Mouse (Mus musculus) erythroid progenitor cell, adult 5-6 weeks (primary cell): ENCODE data around the gene Lnpep. TPM values are rescaled to one million over a fixed set of nuclear protein-coding genes. Genes with fewer than 3 reads are reported as not detected.
"Not testable (repeated sequence)": the region's sequence is repeated elsewhere in the genome, so short reads cannot be mapped to it uniquely, and the experiment has no call there.

Source experiments
- ATAC-seq: replicated peaks from 2 replicates; pipeline ENCODE4 v1.8.0; 2016; ENCODE audit warnings: moderate number of reproducible peaks, mild to moderate bottlenecking, moderate TSS enrichment, inconsistent platforms; ENCODE audit not compliant: poor library complexity, low FRiP score, severe bottlenecking
- total RNA-seq, 2 experiments: library from RNA; stranded (forward) in 1 of 2; stranded (reverse) in 1 of 2; fragments of 150-400 nt in 1 of 2; fragments of 186-747, 209-891 nt in 1 of 2; gene quantifications; 2 replicates each; pipeline versions ENCODE4 v1.2.3 to v1.2.4; 2015 to 2017; ENCODE audit warnings: low replicate concordance in 2 of 2

Gene Lnpep
- total RNA-seq (2015; ENCODE audit: low replicate concordance) = 45.0 and 50.7 TPM in 2 replicates
- 36.1 TPM in 2 replicates for total RNA-seq (2017; ENCODE audit: low replicate concordance)

DNA sequence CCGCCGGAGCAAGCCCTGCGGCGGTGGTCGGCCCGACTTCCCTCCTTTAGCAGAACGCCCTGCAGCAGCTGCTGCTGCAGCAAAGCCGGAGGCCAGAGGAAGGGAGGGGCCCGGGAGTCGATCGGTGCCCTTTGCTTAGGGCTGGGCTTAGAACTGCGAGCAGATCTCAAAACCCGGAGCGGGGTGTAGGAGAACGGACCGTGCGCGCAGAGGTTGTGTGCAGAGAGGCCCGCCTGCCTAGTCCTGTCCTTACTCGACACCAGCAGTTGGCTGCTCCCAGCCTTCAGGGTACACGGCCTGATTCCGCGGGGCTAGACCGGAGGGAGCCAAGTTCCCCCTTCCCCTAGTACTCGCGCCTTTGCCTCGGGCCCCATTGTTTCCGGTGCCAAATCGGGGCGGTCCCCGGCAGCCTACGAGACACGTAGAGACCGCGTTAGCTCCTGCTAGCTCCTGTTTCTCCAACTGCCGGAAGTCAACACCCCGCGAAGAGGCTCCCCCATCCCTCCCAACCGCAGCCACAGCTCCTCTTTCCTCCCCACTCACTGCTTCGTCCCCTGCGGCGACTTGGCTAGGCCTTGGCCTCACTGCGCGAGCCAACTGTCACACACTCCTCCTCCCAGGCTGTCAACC lies at the start of gene Lnpep:
Lnpep (minus strand) TSS at position 94 of the 630 bp plus-strand sequence.
- ATAC-seq = peak; percentile 83

DNA sequence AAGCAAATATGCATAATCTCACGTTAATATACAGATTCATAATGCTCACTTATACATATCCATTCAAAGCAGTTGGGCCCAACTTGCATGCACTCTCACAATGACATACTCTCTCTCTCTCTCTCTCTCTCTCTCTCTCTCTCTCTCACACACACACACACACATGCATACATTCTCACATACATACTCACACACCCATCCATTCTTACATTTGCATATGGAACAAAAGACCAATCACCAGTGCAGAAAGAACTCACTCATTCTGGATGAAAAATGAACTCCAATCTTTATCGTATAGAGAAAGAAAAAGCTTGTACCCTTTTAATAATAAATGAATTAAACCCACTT lies 31.0 kb upstream of the Lnpep start:
- no peak for ATAC-seq

DNA sequence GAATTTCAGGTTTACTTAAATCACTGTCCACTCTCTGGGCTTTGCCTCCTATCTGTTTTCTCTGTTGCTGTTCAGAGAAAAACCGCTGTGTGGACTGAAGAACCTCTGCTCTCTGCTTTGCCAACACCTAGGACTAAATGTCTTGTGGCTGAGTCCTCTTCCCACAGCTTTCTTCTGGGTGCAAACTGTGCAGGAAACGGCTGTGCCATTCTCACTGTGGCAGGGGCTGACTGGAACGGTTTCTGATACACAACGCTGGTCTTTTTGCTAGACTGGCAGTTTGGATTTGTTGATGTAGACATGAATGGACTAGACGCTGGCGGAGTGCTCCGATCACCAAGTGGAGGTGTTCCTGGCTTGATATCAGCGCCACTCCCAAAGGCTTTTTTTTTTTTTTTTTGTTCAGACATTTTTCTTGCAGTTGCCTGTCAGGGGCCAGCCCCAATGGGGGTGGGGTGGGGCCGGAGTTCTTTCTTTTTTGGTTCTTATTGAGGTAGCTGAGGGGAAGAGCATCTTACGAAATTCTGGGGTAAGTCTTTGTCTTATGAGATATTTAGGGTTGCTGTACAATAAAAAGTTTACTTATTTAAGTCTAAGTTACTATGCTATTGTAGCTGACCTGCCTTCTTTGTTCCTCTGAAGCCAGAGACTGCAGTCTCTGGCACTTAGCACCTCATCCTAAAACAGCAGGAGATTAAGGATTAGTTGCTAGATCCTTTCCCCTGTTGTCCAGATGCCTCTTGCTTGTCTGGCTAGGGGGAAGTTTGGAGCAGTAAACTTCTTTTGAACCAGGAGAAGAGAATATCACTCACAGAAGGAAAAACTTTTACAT lies 30.4 kb upstream of the Lnpep start:
- no peak for ATAC-seq

DNA sequence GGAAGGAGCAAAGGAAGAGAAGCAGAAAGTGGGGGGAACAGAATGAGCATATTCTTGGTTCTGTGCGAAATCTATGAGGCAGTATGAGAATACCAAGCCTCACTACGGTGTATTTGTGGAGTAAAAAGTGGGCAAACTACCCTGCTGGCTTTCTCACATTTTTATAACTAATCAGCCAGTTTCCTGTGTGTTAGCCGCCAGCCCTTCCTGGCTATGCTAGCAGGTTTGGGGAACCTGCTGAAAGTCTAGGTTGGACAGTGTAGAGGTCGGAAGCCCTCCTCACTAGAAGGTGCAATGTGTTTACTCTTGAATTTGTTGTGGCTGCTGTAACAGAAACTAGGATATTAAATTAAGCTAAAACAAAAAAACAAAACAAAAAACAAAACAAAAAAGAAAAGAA lies 27.7 kb upstream of the Lnpep start:
- ATAC-seq = no peak

DNA sequence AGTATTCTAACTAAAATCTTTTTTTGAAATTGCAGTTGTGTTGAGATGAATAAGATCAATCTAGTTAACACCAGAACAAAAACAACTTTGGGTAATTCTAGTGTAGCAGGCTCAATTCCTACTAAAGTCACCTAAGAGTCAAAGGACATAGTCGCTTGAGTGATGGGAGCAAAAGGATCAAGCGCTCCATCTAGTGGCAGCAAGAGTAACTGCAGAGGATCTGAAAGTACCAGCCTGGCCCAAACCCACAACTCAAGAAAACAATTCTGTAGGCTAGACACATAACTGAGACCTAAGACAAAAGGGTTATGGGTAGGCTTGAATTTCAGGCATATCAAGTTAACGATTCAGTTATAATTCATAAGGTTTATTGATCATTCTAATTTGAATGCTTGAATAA lies 20.9 kb upstream of the Lnpep start:
- peak; percentile 90 for ATAC-seq

DNA sequence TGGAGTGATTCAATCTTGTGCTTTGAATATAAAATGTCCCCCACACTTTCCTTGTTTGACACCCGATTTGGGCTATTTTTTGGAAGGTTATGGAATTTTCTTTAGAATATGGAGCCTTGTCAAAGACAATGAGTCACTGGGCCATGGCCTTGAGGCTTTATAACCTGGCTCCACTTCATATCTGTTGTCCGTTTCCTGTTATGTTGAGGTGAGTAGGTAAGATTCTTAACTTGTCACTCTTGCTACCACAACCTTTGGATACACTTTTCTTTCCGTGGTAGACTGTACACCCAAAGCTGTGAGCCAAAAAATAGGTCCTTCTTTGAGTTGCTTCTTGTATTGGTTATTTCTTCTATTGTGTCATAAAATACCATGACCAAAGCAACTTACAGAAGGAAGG lies 12.5 kb upstream of the Lnpep start:
- ATAC-seq = no peak

DNA sequence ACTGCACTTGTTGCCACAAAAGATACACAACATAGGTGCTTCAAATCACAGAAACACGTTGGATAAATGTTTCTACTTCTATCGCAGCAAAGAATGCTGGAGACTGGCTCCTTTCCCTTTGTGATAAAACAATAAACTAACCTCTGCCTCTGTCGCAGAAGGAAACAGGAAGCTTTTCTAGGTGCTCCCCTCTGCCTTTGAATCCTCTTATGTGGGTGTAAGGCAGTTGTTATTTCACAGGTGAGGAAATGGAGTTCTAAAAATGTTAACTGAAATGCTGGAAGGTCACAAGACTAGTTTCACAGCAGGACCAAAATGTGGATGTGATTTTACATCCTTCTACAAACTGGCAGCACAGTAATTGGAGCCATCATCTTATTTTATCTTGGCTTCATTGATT lies 11.3 kb upstream of the Lnpep start:
- no peak for ATAC-seq

DNA sequence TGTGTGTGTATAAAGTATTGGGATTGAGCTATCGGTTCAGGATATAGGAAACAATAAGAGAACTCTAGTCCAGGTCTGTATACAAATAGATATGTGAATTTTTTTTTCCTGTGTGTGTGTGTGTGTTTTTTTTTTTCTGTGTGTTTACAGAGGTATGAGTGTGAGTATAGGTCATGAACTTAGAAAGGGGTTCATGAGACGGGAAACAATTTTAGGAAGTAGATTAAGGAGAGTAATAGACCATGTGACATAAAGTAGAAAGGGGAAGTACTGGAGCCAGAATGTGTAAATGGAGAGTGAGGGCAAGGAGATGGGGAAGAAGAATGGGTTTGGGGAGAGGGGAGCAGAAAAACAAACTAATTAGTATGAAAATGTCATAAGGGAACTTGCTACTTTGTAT lies 9.2 kb upstream of the Lnpep start:
- no peak for ATAC-seq

DNA sequence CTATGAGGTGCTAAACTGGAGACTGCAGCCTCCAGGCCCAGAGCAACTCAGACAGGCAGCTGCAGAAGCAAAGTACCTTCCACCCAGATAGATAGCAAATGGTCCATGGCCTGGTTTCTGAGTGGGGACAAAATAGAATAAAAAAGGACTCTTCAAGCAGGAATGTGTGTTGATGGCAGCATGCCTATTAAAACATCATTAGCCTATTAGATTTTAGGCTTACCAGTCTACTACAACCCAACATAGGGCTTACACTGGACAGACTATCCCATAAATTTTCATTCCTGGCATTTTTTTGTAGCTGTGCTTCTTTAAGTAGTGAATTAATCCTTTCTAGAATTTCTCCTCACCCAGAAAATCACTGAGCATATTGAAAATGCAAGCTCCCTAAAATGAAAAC lies 7.1 kb upstream of the Lnpep start:
- ATAC-seq = no peak

DNA sequence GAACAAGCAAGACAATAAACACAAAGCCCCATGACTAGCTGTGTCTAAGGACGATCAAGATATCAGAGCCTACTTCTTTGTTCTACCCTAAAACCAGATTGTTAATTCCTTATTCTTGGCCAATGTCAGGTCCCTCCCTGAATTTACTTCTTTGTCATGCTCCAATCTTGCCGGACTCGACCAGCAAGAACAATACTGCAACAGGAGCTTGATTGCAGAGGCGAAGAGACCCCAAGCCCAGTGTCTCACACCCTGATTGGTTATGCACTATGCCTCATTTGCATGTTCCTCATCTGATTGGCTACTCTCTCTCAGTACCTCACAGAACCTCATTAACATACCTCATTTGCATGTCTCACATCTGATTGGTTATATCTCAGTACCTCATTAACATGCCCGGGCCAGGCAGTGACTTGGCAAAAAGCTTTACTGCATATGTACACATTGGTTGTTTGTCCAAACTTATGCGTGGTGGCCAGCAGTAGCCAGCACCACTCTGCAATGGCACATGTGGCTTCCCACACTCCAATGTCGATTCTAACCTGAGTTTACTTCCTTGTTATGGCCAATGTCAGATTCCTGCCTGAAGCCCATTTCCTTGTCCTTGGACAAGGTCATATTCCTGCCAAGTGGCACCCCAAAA lies 3.5 kb upstream of the Lnpep start:
- ATAC-seq = not testable (repeated sequence)

DNA sequence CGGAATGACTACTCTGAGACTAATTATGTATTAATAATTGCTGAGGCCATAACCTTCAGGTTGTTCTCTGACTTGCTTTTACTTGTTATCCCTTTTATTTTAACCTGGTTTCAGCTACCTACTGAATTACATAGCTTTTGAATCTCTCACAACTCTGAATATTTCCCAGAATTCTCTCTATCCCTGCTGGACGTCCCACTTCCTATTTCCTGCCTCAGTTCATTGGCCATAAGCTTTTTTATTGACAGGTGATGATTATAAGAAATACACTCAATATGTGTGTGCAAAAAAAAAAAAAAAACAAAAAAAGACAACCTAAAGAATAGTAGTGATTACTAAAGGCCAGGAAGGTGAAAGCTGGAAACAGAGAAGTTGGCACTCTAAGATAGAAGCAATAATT lies 2.7 kb upstream of the Lnpep start:
- no peak for ATAC-seq

DNA sequence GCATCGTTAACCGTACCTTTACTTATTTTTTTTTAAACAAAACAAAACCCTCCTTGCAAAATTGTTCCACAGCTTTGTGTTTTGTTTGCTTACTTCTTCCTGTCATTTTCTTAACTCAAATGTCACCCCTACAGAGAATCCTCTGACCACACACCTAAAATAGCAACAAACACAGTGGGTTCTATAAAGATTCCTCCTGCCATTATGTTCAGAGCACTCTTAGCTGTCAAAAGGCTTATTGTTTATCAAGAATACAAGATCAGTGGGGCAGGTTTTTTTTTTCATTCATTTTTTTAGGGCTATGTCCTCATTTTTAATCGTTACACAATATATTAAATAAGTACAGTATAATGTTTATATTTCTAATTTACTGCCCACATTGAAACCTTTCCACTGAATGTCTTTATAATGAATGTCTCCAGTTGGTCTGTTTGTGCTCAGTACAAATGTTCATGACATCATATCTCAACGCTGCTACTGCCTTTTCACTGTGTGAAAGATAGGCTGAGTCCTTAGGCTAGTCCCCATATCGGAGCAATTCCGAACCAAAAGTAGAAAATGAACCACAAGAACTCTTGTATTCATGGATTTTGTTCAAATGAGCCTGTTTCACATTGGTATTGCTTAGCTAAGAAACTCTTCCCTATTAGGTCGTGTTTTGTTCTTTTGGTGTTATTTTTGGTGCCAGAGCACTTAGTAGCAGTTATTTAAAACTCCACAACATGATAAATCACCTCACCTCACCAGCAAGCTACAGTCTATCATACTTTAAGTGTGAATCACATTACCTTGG lies 1.2 kb upstream of the Lnpep start:
- ATAC-seq = no peak

DNA sequence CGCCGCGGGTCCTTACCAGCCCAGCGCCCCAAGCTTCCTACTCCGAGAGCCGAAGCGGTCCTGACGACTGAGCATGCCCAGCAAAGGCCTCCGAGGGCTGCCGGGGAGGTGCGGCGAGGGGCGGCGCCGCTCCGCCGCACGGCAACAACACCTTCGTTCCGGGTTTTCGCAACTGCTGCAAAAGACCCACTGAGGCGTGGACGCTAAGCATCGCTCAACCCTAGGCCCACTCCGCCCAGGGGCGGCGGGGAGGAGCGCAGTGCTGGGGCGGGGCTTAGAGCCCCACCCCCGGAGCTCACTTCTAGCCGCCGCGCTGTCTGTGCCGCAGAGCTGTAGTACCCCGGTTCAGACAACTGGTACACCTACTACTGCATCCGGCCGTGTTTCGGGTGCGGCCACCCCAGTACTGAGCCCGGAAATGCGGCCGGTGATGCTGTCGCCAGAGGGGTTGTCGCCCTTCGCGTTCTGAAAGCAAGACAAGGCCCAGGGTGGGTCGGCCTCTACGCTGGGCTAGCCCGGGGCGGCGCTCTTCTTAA lies 361 bp downstream of the Lnpep start:
- peak; percentile 83 for ATAC-seq

DNA sequence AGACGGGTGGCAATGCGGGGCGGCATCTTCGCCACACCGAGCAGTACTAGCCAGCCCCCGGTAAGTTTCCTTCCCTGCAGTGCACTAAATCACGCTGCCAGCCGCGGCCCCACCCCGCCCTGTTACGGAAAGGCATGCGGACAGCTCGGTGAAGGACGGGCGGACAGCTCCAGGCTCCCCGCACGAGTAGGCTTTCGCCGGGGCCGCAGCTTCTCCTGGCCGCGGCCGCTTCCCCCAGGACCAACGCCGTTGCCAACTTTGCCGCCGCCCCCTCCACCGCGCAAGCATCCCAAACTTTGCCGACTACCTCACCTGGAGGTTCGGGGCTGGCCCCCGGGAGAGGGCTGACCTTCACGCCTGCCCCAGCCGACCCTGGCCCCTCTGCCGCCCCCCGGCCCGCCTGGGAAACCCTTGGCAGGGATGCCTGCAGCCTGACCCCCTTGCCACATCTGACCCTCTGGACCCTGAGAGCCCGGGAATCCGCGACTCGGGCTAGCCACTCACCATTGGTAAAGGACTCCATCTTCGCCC lies 895 bp downstream of the Lnpep start:
- peak; percentile 48 for ATAC-seq

DNA sequence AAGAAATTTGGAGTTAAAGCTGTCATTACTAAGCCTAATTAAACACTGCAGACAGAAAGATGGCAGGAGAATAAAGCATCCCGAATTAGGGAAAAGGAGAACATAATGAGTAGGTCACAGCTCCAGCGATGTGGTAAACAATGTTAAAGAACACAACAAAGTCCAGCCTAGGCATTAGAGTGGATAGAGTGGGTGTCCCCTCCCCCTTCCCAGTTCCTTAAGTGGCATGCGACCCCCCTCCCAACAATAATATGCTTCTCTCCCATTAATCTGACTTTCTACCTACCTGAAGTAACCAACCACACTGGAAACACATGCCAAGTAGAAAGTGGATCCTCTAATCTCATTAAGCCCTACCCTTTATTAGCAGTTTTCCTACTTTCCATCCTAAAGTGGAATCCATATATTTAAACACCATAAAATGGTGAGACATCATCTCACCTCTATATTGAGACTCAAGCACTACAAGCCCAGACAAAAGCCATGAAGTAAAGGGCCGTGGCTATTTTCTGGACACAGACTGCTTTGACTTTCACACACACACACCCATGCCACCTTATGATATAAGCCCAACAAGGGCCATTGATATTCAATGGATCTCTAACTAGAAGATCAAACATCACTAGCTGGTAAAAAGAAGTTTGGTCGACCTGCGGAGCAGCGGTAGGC lies 1.5 kb downstream of the Lnpep start:
- ATAC-seq = no peak

DNA sequence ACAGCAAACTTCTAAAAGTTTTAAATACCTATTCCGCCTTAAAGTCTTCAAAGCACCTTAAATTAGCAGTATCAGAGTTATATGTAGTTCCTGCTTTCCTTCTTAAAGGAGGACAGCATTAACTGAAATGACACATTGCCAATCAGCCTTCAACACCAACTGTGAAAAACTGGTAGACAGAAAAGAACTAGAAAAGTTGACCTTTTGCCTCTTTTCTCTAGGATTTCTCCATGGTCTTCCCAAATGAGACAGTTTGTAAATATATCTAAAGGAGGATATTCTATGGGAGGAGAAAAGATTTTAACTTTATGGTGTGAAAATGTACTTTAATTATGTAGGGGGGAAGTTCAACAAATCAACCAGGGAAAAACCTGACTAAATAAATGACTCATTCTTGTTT lies 2.3 kb downstream of the Lnpep start:
- ATAC-seq = no peak

DNA sequence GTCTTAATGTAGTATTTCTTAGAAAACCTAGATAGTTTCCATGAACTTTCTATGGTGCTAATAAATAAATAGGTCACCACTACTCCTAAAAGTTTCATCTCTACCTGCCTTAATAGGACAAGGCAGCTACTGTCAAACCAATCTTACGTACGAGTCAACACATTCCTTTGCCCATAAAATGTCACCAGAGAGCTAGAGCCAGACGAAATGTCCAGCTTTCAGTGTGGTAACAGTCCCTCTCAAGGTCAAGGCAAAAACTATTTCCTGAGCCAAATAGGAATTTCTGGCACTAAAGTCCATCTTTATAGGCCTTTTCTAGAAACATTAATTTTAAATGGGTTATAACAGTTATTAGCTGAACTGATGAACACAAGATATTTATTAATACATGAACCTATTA lies 3.3 kb downstream of the Lnpep start:
- ATAC-seq = no peak

DNA sequence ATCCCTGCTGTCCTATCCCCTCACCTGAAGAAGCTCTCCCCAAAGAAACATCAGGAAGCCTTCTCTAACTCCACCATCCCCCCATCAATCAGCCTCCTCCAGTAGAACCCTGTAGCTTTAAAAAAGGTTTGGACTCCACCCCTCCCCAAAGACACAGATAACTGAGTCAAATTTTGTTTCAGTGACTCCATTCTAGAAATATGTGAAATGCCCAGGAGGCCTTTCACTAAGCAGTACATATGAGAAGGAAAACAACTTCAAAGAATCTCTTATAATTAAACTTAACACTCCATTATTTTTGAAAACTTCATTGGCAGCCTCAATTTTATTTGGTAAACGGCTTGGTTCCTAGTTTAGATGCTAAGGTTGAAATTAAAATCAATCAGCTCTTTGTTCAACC lies 6.4 kb downstream of the Lnpep start:
- ATAC-seq = peak; percentile 52; the same call in 1 of the 2 replicates
